Mouse (Mus musculus) liver, postnatal 0 days (tissue): ENCODE results near the gene Ywhab.

Source experiments
- CTCF ChIP-seq: sonication (generic); IDR thresholded peaks from 2 replicates; pipeline ENCODE4 v1.5.1; 2016; ENCODE audit warnings: antibody characterized with exemption, low read depth
- EP300 ChIP-seq: IDR thresholded peaks from 2 replicates; pipeline ENCODE4 v1.6.1; 2016; ENCODE audit warnings: antibody characterized with exemption, low read depth, mild to moderate bottlenecking

DNA sequence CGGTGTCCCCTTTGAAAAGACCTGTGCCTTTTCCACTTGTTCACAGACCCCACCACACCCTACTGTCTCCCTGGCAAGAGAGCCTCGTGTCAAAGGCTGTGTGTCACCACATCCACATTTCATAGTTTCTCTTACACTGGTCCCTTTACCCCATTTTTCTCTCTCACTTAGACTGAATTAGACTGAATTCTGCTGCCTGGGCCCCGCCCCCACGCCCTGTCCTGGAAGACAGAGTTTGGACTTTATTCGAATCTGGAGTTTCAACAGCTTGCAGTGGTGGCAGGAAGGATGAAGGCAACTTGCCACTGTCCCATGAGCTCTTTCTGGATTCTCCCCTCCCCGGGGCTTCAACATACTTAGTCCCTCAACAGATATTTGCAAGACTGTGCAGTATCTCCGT, 29.1 kb upstream of the Ywhab start:
- no peak for TF ChIP-seq CTCF
- no peak for TF ChIP-seq EP300
